In genomic region chr16:96855060-96855459, GRCm38 (mm10) we compare ENCODE assay signal across 21 mouse cellular contexts.
A peak's percentile ranks its signal among the peaks of the same experiment; 100 is the strongest.
DNase-seq lines count a peak whose midpoint lies in the region; ATAC-seq lines count a peak whose summit lies in the region.
"Had no signal": no experiment of that assay in that cellular context is flagged by ENCODE, and none has a peak within 500 bp of the region (broad histone marks: within the 10 kb centered on the region; RNA-seq: fewer than 3 reads in every experiment).

No protein-coding gene starts in this region.

- no peak overlapping the region for H3K9ac ChIP-seq in forebrain, embryonic 12.5 days
- no peak overlapping the region for H3K9ac ChIP-seq in forebrain, embryonic 11.5 days (ENCODE audit: low read length)
- no peak overlapping the region for H3K9ac ChIP-seq in hindbrain, embryonic 12.5 days
- H3K9ac ChIP-seq in hindbrain, embryonic 14.5 days: no peak overlapping the region
- no peak overlapping the region; the same call in 1 of the 2 replicates for H3K9ac ChIP-seq in midbrain, embryonic 14.5 days (replicated peaks; ENCODE audit: low read length)
- H3K9ac ChIP-seq: intestine, embryonic 15.5 days had no signal

- no peaks in the 10 kb centered on the region for H3K36me3 ChIP-seq in forebrain, embryonic 12.5 days (replicated peaks)
- no peaks in the 10 kb centered on the region for H3K36me3 ChIP-seq in forebrain, embryonic 11.5 days (ENCODE audit: control insufficient read depth, insufficient read depth, low read length)
- H3K36me3 ChIP-seq in hindbrain, embryonic 12.5 days: no peaks in the 10 kb centered on the region
- H3K36me3 ChIP-seq in hindbrain, embryonic 14.5 days (replicated peaks; ENCODE audit: control insufficient read depth, insufficient read depth): no peaks in the 10 kb centered on the region
- H3K36me3 ChIP-seq in midbrain, embryonic 14.5 days (ENCODE audit: control insufficient read depth, insufficient read depth, low read length): no peaks in the 10 kb centered on the region
- H3K36me3 ChIP-seq: intestine, embryonic 15.5 days had no signal

- H3K27ac ChIP-seq in forebrain, embryonic 12.5 days: no peak overlapping the region
- no peak overlapping the region for H3K27ac ChIP-seq in forebrain, embryonic 11.5 days (ENCODE audit: low read depth, low read length)
- no peak overlapping the region for H3K27ac ChIP-seq in hindbrain, embryonic 12.5 days
- H3K27ac ChIP-seq in hindbrain, embryonic 14.5 days: no peak overlapping the region
- peak overlapping the region; percentile 52; the same call in 1 of the 2 replicates for H3K27ac ChIP-seq in midbrain, embryonic 14.5 days (replicated peaks; ENCODE audit: low read depth, low read length)
- H3K27ac ChIP-seq: intestine, embryonic 15.5 days had no signal

- no peak overlapping the region for H3K4me3 ChIP-seq in forebrain, embryonic 12.5 days (replicated peaks)
- no peak overlapping the region for H3K4me3 ChIP-seq in forebrain, embryonic 11.5 days (ENCODE audit: low read depth, low read length)
- no peak overlapping the region for H3K4me3 ChIP-seq in hindbrain, embryonic 12.5 days
- no peak overlapping the region for H3K4me3 ChIP-seq in hindbrain, embryonic 14.5 days (replicated peaks; ENCODE audit: low read length)
- H3K4me3 ChIP-seq in midbrain, embryonic 14.5 days (replicated peaks; ENCODE audit: low read depth, low read length): no peak overlapping the region
- H3K4me3 ChIP-seq: intestine, embryonic 15.5 days had no signal

- H3K4me2 ChIP-seq in forebrain, embryonic 12.5 days: no peak overlapping the region
- no peak overlapping the region for H3K4me2 ChIP-seq in forebrain, embryonic 11.5 days (ENCODE audit: low read depth, low read length, severe bottlenecking)
- H3K4me2 ChIP-seq in hindbrain, embryonic 12.5 days (replicated peaks): no peak overlapping the region
- no peak overlapping the region for H3K4me2 ChIP-seq in hindbrain, embryonic 14.5 days (replicated peaks)
- H3K4me2 ChIP-seq in midbrain, embryonic 14.5 days (ENCODE audit: low read length): no peak overlapping the region
- H3K4me2 ChIP-seq: intestine, embryonic 15.5 days had no signal

- DNase-seq in forebrain, embryonic 11.5 days (ENCODE audit: low spot score): no peak
- DNase-seq in hindbrain, embryonic 14.5 days (ENCODE audit: low spot score): no peak
- peak; percentile 33 for DNase-seq in midbrain, embryonic 14.5 days
- no peak for DNase-seq in cerebellum, postnatal 10 days
- no peak for DNase-seq in cerebellum, adult 11-12 months
- DNase-seq: adrenal gland, adult 8-10 months; cerebellum, adult 2 months; heart, adult 18-20 months; heart, postnatal 36 days; left cerebral cortex, postnatal 4 days; liver; lung, postnatal 10 days; retina, postnatal 1 day; right cerebral cortex, postnatal 4 days; thymus, adult 2 months had no signal

- peak; percentile 74; the same call in 1 of the 2 replicates for ATAC-seq in forebrain, embryonic 12.5 days (ENCODE audit: low FRiP score)
- ATAC-seq in forebrain, embryonic 11.5 days (replicated peaks; ENCODE audit: low FRiP score): no peak; the same call in 1 of the 2 replicates
- ATAC-seq in hindbrain, embryonic 12.5 days (ENCODE audit: low FRiP score): 0 out of 2 replicates have a peak, but pooled peaks have one; percentile 53
- ATAC-seq in hindbrain, embryonic 14.5 days (ENCODE audit: low FRiP score): no peak
- 0 out of 2 replicates have a peak, but pooled peaks have one; percentile 22 for ATAC-seq in granulocyte monocyte progenitor cell, adult 5-6 weeks (replicated peaks; ENCODE audit: poor library complexity, severe bottlenecking)
- ATAC-seq in midbrain, embryonic 14.5 days (ENCODE audit: low FRiP score, low TSS enrichment): no peak; the same call in 1 of the 2 replicates
- ATAC-seq: CD4-positive, CD25-positive, alpha-beta regulatory T cell, adult 4 months; intestine, embryonic 15.5 days; Patski had no signal

- H3K9me3 ChIP-seq in forebrain, embryonic 12.5 days: no peaks in the 10 kb centered on the region
- H3K9me3 ChIP-seq in forebrain, embryonic 11.5 days (ENCODE audit: control insufficient read depth, low read length): no peaks in the 10 kb centered on the region
- no peaks in the 10 kb centered on the region for H3K9me3 ChIP-seq in hindbrain, embryonic 12.5 days (replicated peaks)
- H3K9me3 ChIP-seq in hindbrain, embryonic 14.5 days (ENCODE audit: control insufficient read depth, low read length): no peaks in the 10 kb centered on the region
- no peaks in the 10 kb centered on the region for H3K9me3 ChIP-seq in midbrain, embryonic 14.5 days (ENCODE audit: control insufficient read depth, low read length)
- H3K9me3 ChIP-seq: intestine, embryonic 15.5 days had no signal

- WGBS in forebrain, embryonic 12.5 days: 69% methylated on average over 4 of the region's 4 CpGs
- 76% methylated on average over 4 of the region's 4 CpGs for WGBS in forebrain, embryonic 11.5 days
- 69% methylated on average over 4 of the region's 4 CpGs for WGBS in hindbrain, embryonic 12.5 days
- 41% methylated on average over 4 of the region's 4 CpGs for WGBS in hindbrain, embryonic 14.5 days
- WGBS in midbrain, embryonic 14.5 days: 45% methylated on average over 4 of the region's 4 CpGs

- no peaks in the 10 kb centered on the region for H3K27me3 ChIP-seq in forebrain, embryonic 12.5 days
- no peaks in the 10 kb centered on the region for H3K27me3 ChIP-seq in forebrain, embryonic 11.5 days (ENCODE audit: control insufficient read depth, insufficient read depth, low read length)
- no peaks in the 10 kb centered on the region for H3K27me3 ChIP-seq in hindbrain, embryonic 12.5 days
- H3K27me3 ChIP-seq in hindbrain, embryonic 14.5 days (ENCODE audit: control insufficient read depth, insufficient read depth, low read length): no peaks in the 10 kb centered on the region
- no peaks in the 10 kb centered on the region for H3K27me3 ChIP-seq in midbrain, embryonic 14.5 days (ENCODE audit: control insufficient read depth, insufficient read depth, low read length)
- H3K27me3 ChIP-seq: intestine, embryonic 15.5 days; Patski had no signal

- H3K4me1 ChIP-seq in forebrain, embryonic 12.5 days: peaks cover 5% of the 10 kb centered on the region
- H3K4me1 ChIP-seq in forebrain, embryonic 11.5 days (replicated peaks; ENCODE audit: control insufficient read depth, insufficient read depth, low read length): no peaks in the 10 kb centered on the region
- peaks cover 4% of the 10 kb centered on the region for H3K4me1 ChIP-seq in hindbrain, embryonic 12.5 days
- H3K4me1 ChIP-seq in hindbrain, embryonic 14.5 days (replicated peaks; ENCODE audit: control insufficient read depth, insufficient read depth, low read length): no peaks in the 10 kb centered on the region
- H3K4me1 ChIP-seq in midbrain, embryonic 14.5 days (ENCODE audit: control insufficient read depth, insufficient read depth, low read length): peaks cover 8% of the 10 kb centered on the region
- H3K4me1 ChIP-seq: intestine, embryonic 15.5 days had no signal

Comparison
In these comparisons a context has a peak if more than half of its experiments do, and no peak if none do; other contexts are left out.
1. ATAC-seq: peak in forebrain, embryonic 12.5 days (single experiment), hindbrain, embryonic 12.5 days (single experiment) and granulocyte monocyte progenitor cell, adult 5-6 weeks (single experiment); none in forebrain, embryonic 11.5 days (single experiment), hindbrain, embryonic 14.5 days (single experiment) and midbrain, embryonic 14.5 days (single experiment).